Mouse (Mus musculus): ENCODE data around the gene Slc36a1. TPM values are rescaled to one million over a fixed set of nuclear protein-coding genes. Genes with fewer than 3 reads are reported as not detected.

Gene Slc36a1
- polyA plus RNA-seq, 2 experiments = 1.7 to 7.9 TPM

GRCm38 (mm10) chr11:55178830-55179229 lies 25.3 kb upstream of the Slc36a1 start:
- no peak for ATAC-seq (ENCODE audit: insufficient read depth)
- DNase-seq (ENCODE audit: low read depth in 3 of 3, low spot score in 3 of 3) = no peak
- TF ChIP-seq CTCF (IDR thresholded peaks at IDR 0.05; ENCODE audit: low read depth) = no peak
- no peak for TF ChIP-seq EP300 (IDR thresholded peaks at IDR 0.05; ENCODE audit: low read depth)
- peaks cover 0 to 5% of the 10 kb centered on the region in 2 experiments; a peak in 1 of 4 replicates for H3K4me1 ChIP-seq (replicated peaks; ENCODE audit: control insufficient read depth in 2 of 2, insufficient read depth in 2 of 2, low read length in 1 of 2)
- 60% methylated on average over 4 of the region's 4 CpGs for WGBS (ENCODE audit: insufficient replicate concordance)
- H3K9me3 ChIP-seq (ENCODE audit: control insufficient read depth, low read length) = no peaks in the 10 kb centered on the region
- no peak overlapping the region for H3K4me2 ChIP-seq (ENCODE audit: low read depth)
- H3K27me3 ChIP-seq (ENCODE audit: control insufficient read depth, insufficient read depth, low read length) = no peaks in the 10 kb centered on the region
- H3K27ac ChIP-seq = no peak overlapping the region
- H3K4me3 ChIP-seq (ENCODE audit: insufficient read depth in 1 of 2, low read depth in 2 of 2, low read length in 2 of 2) = no peak overlapping the region
- no peaks in the 10 kb centered on the region for H3K36me3 ChIP-seq (replicated peaks; ENCODE audit: control insufficient read depth, insufficient read depth, low read depth)
- H3K9ac ChIP-seq (replicated peaks) = no peak overlapping the region

- H3K4me2 ChIP-seq (ENCODE audit: low read depth) = no peak overlapping the region
- H3K4me3 ChIP-seq (ENCODE audit: insufficient read depth in 1 of 2, low read depth in 2 of 2, low read length in 2 of 2) = no peak overlapping the region
- peaks cover 0 to 7% of the 10 kb centered on the region in 2 experiments; a peak in 1 of 4 replicates for H3K4me1 ChIP-seq (replicated peaks; ENCODE audit: control insufficient read depth in 2 of 2, insufficient read depth in 2 of 2, low read length in 1 of 2)
- no peaks in the 10 kb centered on the region for H3K9me3 ChIP-seq (ENCODE audit: control insufficient read depth, low read length)
- H3K27ac ChIP-seq = no peak overlapping the region
- H3K36me3 ChIP-seq (replicated peaks; ENCODE audit: control insufficient read depth, insufficient read depth, low read depth) = no peaks in the 10 kb centered on the region
- no peak overlapping the region for H3K9ac ChIP-seq (replicated peaks)
- DNase-seq (ENCODE audit: low read depth in 3 of 3, low spot score in 3 of 3) = no peak
- no peak for TF ChIP-seq EP300 (IDR thresholded peaks at IDR 0.05; ENCODE audit: low read depth)
- no peak for TF ChIP-seq CTCF (IDR thresholded peaks at IDR 0.05; ENCODE audit: low read depth)
- ATAC-seq (ENCODE audit: insufficient read depth) = no peak
- whole genome bisulfite sequencing (ENCODE audit: insufficient replicate concordance) = 53% methylated on average over 3 of the region's 3 CpGs
- H3K27me3 ChIP-seq (ENCODE audit: control insufficient read depth, insufficient read depth, low read length) = no peaks in the 10 kb centered on the region
Observed at GRCm38 (mm10) chr11:55179856-55180255, 24.3 kb upstream of the Slc36a1 start.

- peaks cover 0 to 7% of the 10 kb centered on the region in 2 experiments; a peak in 1 of 4 replicates for H3K4me1 ChIP-seq (replicated peaks; ENCODE audit: control insufficient read depth in 2 of 2, insufficient read depth in 2 of 2, low read length in 1 of 2)
- ATAC-seq (ENCODE audit: insufficient read depth) (0 out of 2 replicates have a peak, but pooled peaks have one; percentile 63), DNase-seq (ENCODE audit: low read depth in 3 of 3, low spot score in 3 of 3) (peak in 1 of 3 experiments; percentile 24)
- 45% methylated on average over 7 of the region's 7 CpGs for whole genome bisulfite sequencing (ENCODE audit: insufficient replicate concordance)
- no peak overlapping the region for H3K9ac ChIP-seq (replicated peaks)
- no peaks in the 10 kb centered on the region for H3K36me3 ChIP-seq (replicated peaks; ENCODE audit: control insufficient read depth, insufficient read depth, low read depth)
- H3K27ac ChIP-seq = no peak overlapping the region
- no peak for TF ChIP-seq CTCF (IDR thresholded peaks at IDR 0.05; ENCODE audit: low read depth)
- TF ChIP-seq EP300 (IDR thresholded peaks at IDR 0.05; ENCODE audit: low read depth) = no peak
- no peaks in the 10 kb centered on the region for H3K27me3 ChIP-seq (ENCODE audit: control insufficient read depth, insufficient read depth, low read length)
- H3K9me3 ChIP-seq (ENCODE audit: control insufficient read depth, low read length) = no peaks in the 10 kb centered on the region
- peak overlapping the region; percentile 43; the same call in 1 of the 2 replicates for H3K4me2 ChIP-seq (ENCODE audit: low read depth)
- H3K4me3 ChIP-seq (ENCODE audit: insufficient read depth in 1 of 2, low read depth in 2 of 2, low read length in 2 of 2) = no peak overlapping the region
Observed at GRCm38 (mm10) chr11:55183124-55183523, 21.0 kb upstream of the Slc36a1 start.

- Histone ChIP-seq H3K4me1 (replicated peaks; ENCODE audit: control insufficient read depth in 2 of 2, insufficient read depth in 2 of 2, low read length in 1 of 2) (0 out of 4 replicates have a peak, but pooled peaks cover 0 to 4% of the 10 kb centered on the region in 2 experiments), H3K36me3 (replicated peaks; ENCODE audit: control insufficient read depth, insufficient read depth, low read depth) (no peaks in the 10 kb centered on the region), H3K27ac (no peak overlapping the region), H3K9me3 (ENCODE audit: control insufficient read depth, low read length) (no peaks in the 10 kb centered on the region), H3K4me2 (ENCODE audit: low read depth) (peak overlapping the region; percentile 43), H3K27me3 (ENCODE audit: control insufficient read depth, insufficient read depth, low read length) (no peaks in the 10 kb centered on the region), H3K4me3 (ENCODE audit: insufficient read depth in 1 of 2, low read depth in 2 of 2, low read length in 2 of 2) (peak overlapping the region; percentile 19 to 48), H3K9ac (replicated peaks) (no peak overlapping the region)
- 40% methylated on average over 5 of the region's 5 CpGs for WGBS (ENCODE audit: insufficient replicate concordance)
- no peak for ATAC-seq (ENCODE audit: insufficient read depth)
- DNase-seq (ENCODE audit: low read depth in 3 of 3, low spot score in 3 of 3) = no peak
- TF ChIP-seq CTCF (IDR thresholded peaks at IDR 0.05; ENCODE audit: low read depth) (no peak), EP300 (IDR thresholded peaks at IDR 0.05; ENCODE audit: low read depth) (no peak)
Observed at GRCm38 (mm10) chr11:55184246-55184645, 19.9 kb upstream of the Slc36a1 start.

GRCm38 (mm10) chr11:55184733-55185291 lies 19.3 kb upstream of the Slc36a1 start, which contains the start of gene Slc36a2:
Gene Slc36a2 (minus strand): TSS chr11:55185077.
- no peak within 1 kb of the TSS for H3K9ac ChIP-seq (replicated peaks)
- no peak for DNase-seq (ENCODE audit: low read depth in 3 of 3, low spot score in 3 of 3)

More at GRCm38 (mm10) chr11:55184733-55185291, 19.3 kb upstream of the Slc36a1 start, which contains the start of gene Slc36a2:
- peak within 1 kb of the TSS; percentile 19 to 48 for H3K4me3 ChIP-seq (ENCODE audit: insufficient read depth in 1 of 2, low read depth in 2 of 2, low read length in 2 of 2)
- H3K36me3 ChIP-seq (replicated peaks; ENCODE audit: control insufficient read depth, insufficient read depth, low read depth) = no peaks in the 10 kb centered on the region
- no peak within 1 kb of the TSS for H3K27ac ChIP-seq
- peak within 1 kb of the TSS; percentile 43 for H3K4me2 ChIP-seq (ENCODE audit: low read depth)
- 0 out of 4 replicates have a peak, but pooled peaks cover 0 to 4% of the 10 kb centered on the region in 2 experiments for H3K4me1 ChIP-seq (replicated peaks; ENCODE audit: control insufficient read depth in 2 of 2, insufficient read depth in 2 of 2, low read length in 1 of 2)
- ATAC-seq (ENCODE audit: insufficient read depth) = no peak
- H3K9me3 ChIP-seq (ENCODE audit: control insufficient read depth, low read length) = no peaks in the 10 kb centered on the region
- no peaks in the 10 kb centered on the region for H3K27me3 ChIP-seq (ENCODE audit: control insufficient read depth, insufficient read depth, low read length)
- 28% methylated on average over 10 of the region's 10 CpGs for WGBS (ENCODE audit: insufficient replicate concordance)
- TF ChIP-seq EP300 (IDR thresholded peaks at IDR 0.05; ENCODE audit: low read depth) = no peak
- no peak for TF ChIP-seq CTCF (IDR thresholded peaks at IDR 0.05; ENCODE audit: low read depth)
